Comparison of ENCODE assay signal across 26 mouse cellular contexts in the genomic region with DNA sequence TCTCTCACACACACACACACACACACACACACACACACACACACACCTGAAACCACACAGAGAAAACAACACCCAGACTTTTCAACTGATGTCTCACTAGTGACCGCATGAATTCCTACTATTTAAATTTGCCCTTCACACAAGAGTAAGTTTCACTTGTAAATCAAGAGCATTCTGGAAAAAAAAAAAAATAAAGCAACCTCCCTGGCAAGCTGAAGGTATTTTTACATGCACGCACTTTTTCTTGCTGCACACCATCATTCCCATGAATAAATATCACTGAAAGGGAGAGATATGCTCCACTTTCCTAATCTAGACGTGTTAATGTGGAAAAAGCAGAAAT.
A peak's percentile ranks its signal among the peaks of the same experiment; 100 is the strongest.
DNase-seq lines count a peak whose midpoint lies in the region; ATAC-seq and TF ChIP-seq lines count a peak whose summit lies in the region.
"Had no signal": no experiment of that assay in that cellular context is flagged by ENCODE, and none has a peak within 500 bp of the region (broad histone marks: within the 10 kb centered on the region; RNA-seq: fewer than 3 reads in every experiment).

No protein-coding gene starts in this region.

- TF ChIP-seq POLR2A in embryonic fibroblast, embryonic 13.5 days (IDR thresholded peaks at IDR 0.05; ENCODE audit: low read depth, low read length) = no peak

- H3K4me2 ChIP-seq in limb, embryonic 13.5 days (replicated peaks) = no peak overlapping the region
- H3K4me2 ChIP-seq: forebrain, embryonic 13.5 days; heart, embryonic 15.5 days; hindbrain, embryonic 12.5 days; intestine, embryonic 15.5 days; liver, embryonic 15.5 days; lung, embryonic 15.5 days; midbrain, embryonic 11.5 days; neural tube, embryonic 13.5 days had no signal

- peak overlapping the region; percentile 100 for H3K27ac ChIP-seq in embryonic fibroblast, embryonic 13.5 days (ENCODE audit: insufficient read depth, low read length)
- H3K27ac ChIP-seq in limb, embryonic 13.5 days = peak overlapping the region; percentile 75
- H3K27ac ChIP-seq: forebrain, embryonic 13.5 days; heart, embryonic 15.5 days; hindbrain, postnatal 0 days; intestine, embryonic 15.5 days; liver, embryonic 15.5 days; lung, embryonic 15.5 days; neural tube, embryonic 13.5 days had no signal

- H3K4me3 ChIP-seq in embryonic fibroblast, embryonic 13.5 days (ENCODE audit: insufficient read depth, low read length) = no peak overlapping the region
- H3K4me3 ChIP-seq in limb, embryonic 13.5 days = no peak overlapping the region
- H3K4me3 ChIP-seq: forebrain, embryonic 13.5 days; heart, embryonic 15.5 days; hindbrain, embryonic 12.5 days; intestine, embryonic 15.5 days; liver, embryonic 15.5 days; lung, embryonic 15.5 days; neural tube, embryonic 13.5 days had no signal

- no peak for TF ChIP-seq CTCF in embryonic fibroblast, embryonic 13.5 days (IDR thresholded peaks at IDR 0.05; ENCODE audit: borderline replicate concordance, insufficient read depth, low read length)

- ATAC-seq in limb, embryonic 13.5 days (ENCODE audit: low FRiP score, low read depth) = no peak
- ATAC-seq in activated CD4-positive, CD25-positive, alpha-beta regulatory T cell, adult 4 months = no peak
- ATAC-seq: forebrain, embryonic 13.5 days; hindbrain, postnatal 0 days; intestine, embryonic 15.5 days; midbrain, embryonic 16.5 days had no signal

- H3K36me3 ChIP-seq in limb, embryonic 13.5 days = no peaks in the 10 kb centered on the region
- H3K36me3 ChIP-seq: heart, embryonic 15.5 days; hindbrain, embryonic 12.5 days; intestine, embryonic 15.5 days; liver, embryonic 15.5 days; lung, embryonic 15.5 days; neural tube, embryonic 13.5 days had no signal

- 46% methylated on average over 3 of the region's 3 CpGs for WGBS in limb, embryonic 13.5 days

- peak; percentile 28 for DNase-seq in 3134 (ENCODE audit: extremely low read depth, insufficient read length, low spot score)
- peak; percentile 8 for DNase-seq in adipocyte (ENCODE audit: low spot score)
- no peak for DNase-seq in natural killer cell, adult 2 months (ENCODE audit: low spot score in 2 of 2)
- no peak for DNase-seq in adrenal gland, adult 8-10 months
- DNase-seq: adrenal gland, postnatal 25 days; B cell, adult 2 months; cerebellum, adult 18-20 months; cerebellum, postnatal 25 days; gastrocnemius, postnatal 14 days; kidney, adult 8-10 months; kidney, postnatal 25 days; lung, postnatal 36 days; thymus, adult 2 months had no signal

- H3K4me1 ChIP-seq in embryonic fibroblast, embryonic 13.5 days (ENCODE audit: control insufficient read depth, insufficient read depth, low read length) = peaks cover 17% of the 10 kb centered on the region
- peaks cover 50% of the 10 kb centered on the region for H3K4me1 ChIP-seq in limb, embryonic 13.5 days
- H3K4me1 ChIP-seq: heart, embryonic 15.5 days; intestine, embryonic 15.5 days; liver, embryonic 15.5 days had no signal

- H3K9me3 ChIP-seq in limb, embryonic 13.5 days = no peaks in the 10 kb centered on the region
- H3K9me3 ChIP-seq: forebrain, embryonic 13.5 days; hindbrain, embryonic 12.5 days; intestine, embryonic 15.5 days; liver, embryonic 15.5 days; lung, embryonic 15.5 days; neural tube, embryonic 13.5 days had no signal

- H3K9ac ChIP-seq in limb, embryonic 13.5 days = no peak overlapping the region
- H3K9ac ChIP-seq: forebrain, embryonic 13.5 days; heart, embryonic 15.5 days; hindbrain, embryonic 12.5 days; intestine, embryonic 15.5 days; liver, embryonic 15.5 days; lung, embryonic 15.5 days; neural tube, embryonic 13.5 days had no signal

- no peaks in the 10 kb centered on the region for H3K27me3 ChIP-seq in limb, embryonic 13.5 days
- H3K27me3 ChIP-seq: forebrain, embryonic 13.5 days; heart, embryonic 15.5 days; hindbrain, embryonic 12.5 days; intestine, embryonic 15.5 days; liver, embryonic 15.5 days; lung, embryonic 15.5 days; neural tube, embryonic 13.5 days had no signal

Comparison
In these comparisons a context has a peak if more than half of its experiments do, and no peak if none do; other contexts are left out.
1. DNase-seq: peak in 3134 (single experiment) and adipocyte (single experiment); none in natural killer cell, adult 2 months (0 of 2) and adrenal gland, adult 8-10 months (single experiment).